Mouse (Mus musculus): ENCODE data around the gene Fgd3.

Gene Fgd3

GRCm38 (mm10) chr13:49248467-49248862 lies 71.6 kb downstream of the Fgd3 start, which contains the start of gene Susd3:
Gene Susd3, minus strand, starts transcription at chr13:49248706.
- no peak for DNase-seq (ENCODE audit: low spot score)

GRCm38 (mm10) chr13:49247740-49248466 lies 72.2 kb downstream of the Fgd3 start:
- no peak for DNase-seq (ENCODE audit: low spot score)

GRCm38 (mm10) chr13:49247232-49247739 lies 72.8 kb downstream of the Fgd3 start:
- DNase-seq (ENCODE audit: low spot score) = no peak

GRCm38 (mm10) chr13:49246626-49247025 lies 73.5 kb downstream of the Fgd3 start:
- no peak for DNase-seq (ENCODE audit: low spot score)

GRCm38 (mm10) chr13:49246011-49246410 lies 74.1 kb downstream of the Fgd3 start:
- no peak for DNase-seq (ENCODE audit: low spot score)

- DNase-seq (ENCODE audit: low spot score) = no peak
These were observed 74.9 kb downstream of the Fgd3 start for GRCm38 (mm10) chr13:49245251-49245650.

- DNase-seq (ENCODE audit: low spot score) = no peak
These were observed 76.6 kb downstream of the Fgd3 start for GRCm38 (mm10) chr13:49243492-49243891.

GRCm38 (mm10) chr13:49242321-49243065 lies 77.6 kb downstream of the Fgd3 start:
- DNase-seq (ENCODE audit: low spot score) = no peak

- DNase-seq (ENCODE audit: low spot score) = no peak
These were observed 81.4 kb downstream of the Fgd3 start for GRCm38 (mm10) chr13:49238737-49239136.

- no peak for DNase-seq (ENCODE audit: low spot score)
These were observed 82.5 kb downstream of the Fgd3 start for GRCm38 (mm10) chr13:49237617-49238016.

GRCm38 (mm10) chr13:49234711-49235110 lies 85.4 kb downstream of the Fgd3 start:
- DNase-seq (ENCODE audit: low spot score) = no peak

GRCm38 (mm10) chr13:49233792-49234572 lies 86.1 kb downstream of the Fgd3 start:
- DNase-seq (ENCODE audit: low spot score) = no peak

GRCm38 (mm10) chr13:49225633-49226032 lies 94.5 kb downstream of the Fgd3 start:
- DNase-seq (ENCODE audit: low spot score) = no peak

GRCm38 (mm10) chr13:49225159-49225558 lies 95.0 kb downstream of the Fgd3 start:
- DNase-seq (ENCODE audit: low spot score) = no peak

GRCm38 (mm10) chr13:49224729-49225128 lies 95.4 kb downstream of the Fgd3 start:
- DNase-seq (ENCODE audit: low spot score) = no peak

- no peak for DNase-seq (ENCODE audit: low spot score)
These were observed 95.8 kb downstream of the Fgd3 start for GRCm38 (mm10) chr13:49224314-49224713.

- DNase-seq (ENCODE audit: low spot score) = no peak
These were observed 99.2 kb downstream of the Fgd3 start for GRCm38 (mm10) chr13:49220912-49221311.

- DNase-seq (ENCODE audit: low spot score) = no peak
These were observed 100.7 kb downstream of the Fgd3 start for GRCm38 (mm10) chr13:49219367-49219766.

- DNase-seq (ENCODE audit: low spot score) = no peak
These were observed 101.5 kb downstream of the Fgd3 start for GRCm38 (mm10) chr13:49218651-49219050.

- DNase-seq (ENCODE audit: low spot score) = no peak
These were observed 103.1 kb downstream of the Fgd3 start for GRCm38 (mm10) chr13:49216808-49217561.

GRCm38 (mm10) chr13:49216220-49216552 lies 103.9 kb downstream of the Fgd3 start:
- DNase-seq (ENCODE audit: low spot score) = no peak

Data from ovary, postnatal 10 days (tissue).